Mouse (Mus musculus) kidney, postnatal 0 days (tissue): ENCODE measurements around the gene Adap1. TPM values are rescaled to one million over a fixed set of nuclear protein-coding genes. Genes with fewer than 3 reads are reported as not detected.
A peak's percentile ranks its signal among the peaks of the same experiment; 100 is the strongest.

ENCODE experiments used
- ATAC-seq: fragments of 200-750 bp; cut with Nextera tagmentation; replicated peaks from 2 replicates; pipeline ENCODE4 v1.8.0; 2017; ENCODE audit warnings: low read depth, moderate number of reproducible peaks, moderate TSS enrichment, moderate library complexity; ENCODE audit not compliant: low FRiP score
- DNase-seq: peaks from one replicate; pipeline ENCODE4 v3.0.0-alpha.2; 2016; ENCODE audit warnings: low spot score
- H3K27ac ChIP-seq: fragments of 300-500 bp; sonication (generic); 2 replicates; pipeline ENCODE4 v1.5.1; 2014; ENCODE audit warnings: mild to moderate bottlenecking
- H3K27me3 ChIP-seq: fragments of 300-500 bp; sonication (generic); 2 replicates; pipeline ENCODE4 v1.6.1; 2014; ENCODE audit warnings: low read length, mixed read lengths; ENCODE audit not compliant: insufficient read depth
- H3K36me3 ChIP-seq: fragments of 300-500 bp; sonication (generic); 2 replicates; pipeline ENCODE4 v1.6.1; 2014; ENCODE audit warnings: low read length, mixed read lengths; ENCODE audit not compliant: insufficient read depth
- H3K4me1 ChIP-seq: fragments of 300-500 bp; sonication (generic); replicated peaks from 2 replicates; pipeline ENCODE4 v1.6.1; 2014; ENCODE audit warnings: antibody characterized with exemption, low read length, mixed read lengths; ENCODE audit not compliant: insufficient read depth
- H3K4me2 ChIP-seq: fragments of 300-500 bp; sonication (generic); 2 replicates; pipeline ENCODE4 v1.6.1; 2014; ENCODE audit warnings: mild to moderate bottlenecking, low read length, moderate library complexity, mixed read lengths
- H3K4me3 ChIP-seq: fragments of 300-500 bp; sonication (generic); replicated peaks from 2 replicates; pipeline ENCODE4 v1.5.1; 2014; ENCODE audit warnings: low read depth, low read length
- H3K9ac ChIP-seq: fragments of 300-500 bp; sonication (generic); 2 replicates; pipeline ENCODE4 v1.6.1; 2014; ENCODE audit warnings: low read depth, low read length
- H3K9me3 ChIP-seq: fragments of 300-500 bp; sonication (generic); replicated peaks from 2 replicates; pipeline ENCODE4 v1.6.1; 2016; ENCODE audit warnings: low read length, inconsistent platforms, mixed read lengths
- CTCF ChIP-seq: IDR thresholded peaks from 2 replicates; pipeline ENCODE4 v1.5.1; 2016; ENCODE audit warnings: antibody characterized with exemption, low read depth, mild to moderate bottlenecking, moderate library complexity
- WGBS: fragments of 180-500 bp; shearing (Covaris S2); extraction: QIAGEN DNeasy Blood & Tissue Kit; methylation state at CpG from one replicate; pipeline ENCODE4 v1.1.7; 2014; 5-methylcytosine and 5-hydroxymethylcytosine counted together
- polyA plus RNA-seq: library from polyadenylated mRNA; unstranded; fragments of >200 nt; fragmentation: Nextera tagmentation; extraction: Ambion mirVana; gene quantifications from 2 replicates; pipeline ENCODE4 v1.2.1, GENCODE M21; 2015

Adap1 gene
- polyA plus RNA-seq, 1 experiment from 2014 or later, result 6.9 TPM

DNA sequence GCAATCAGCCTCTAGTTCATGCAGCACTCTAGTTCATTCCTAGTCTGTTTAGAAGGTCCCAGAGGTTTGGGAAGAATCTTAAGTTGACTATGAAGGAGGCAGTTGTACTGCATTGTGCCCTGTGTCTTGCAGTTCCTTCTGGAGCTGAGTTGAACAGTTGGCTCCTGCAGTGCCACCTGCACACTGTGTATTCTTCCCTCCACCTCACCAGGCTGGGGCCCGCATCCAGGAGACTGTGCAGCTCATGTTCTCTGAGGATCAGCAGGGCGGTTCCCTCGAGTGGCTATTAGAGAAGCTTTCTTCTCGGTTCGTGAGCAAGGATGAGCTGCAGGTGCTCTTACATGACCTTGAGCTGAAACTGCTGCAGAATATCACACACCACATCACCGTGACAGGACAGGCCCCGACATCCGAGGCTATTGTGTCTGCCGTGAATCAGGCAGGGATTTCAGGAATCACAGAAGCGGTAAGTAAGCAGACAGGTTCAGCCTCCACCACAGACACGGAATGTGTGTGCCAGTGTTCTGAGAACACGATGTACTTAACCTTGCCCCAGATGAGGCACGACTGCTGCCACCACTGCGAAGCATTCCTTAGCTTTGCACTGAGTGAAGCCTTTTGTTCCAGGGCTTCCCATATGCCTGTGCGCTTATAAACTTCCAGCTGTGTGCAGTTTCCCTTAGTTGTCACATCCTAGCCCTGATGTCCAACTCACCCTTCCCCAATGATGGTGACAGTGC, 84.2 kb downstream of the Adap1 start:
- DNase-seq (peak; percentile 27), ATAC-seq (no peak; the same call in 1 of the 2 replicates)
- Histone ChIP-seq H3K36me3 (peaks cover 45% of the 10 kb centered on the region), H3K4me3 (no peak overlapping the region), H3K9ac (no peak overlapping the region), H3K9me3 (no peaks in the 10 kb centered on the region), H3K27me3 (no peaks in the 10 kb centered on the region), H3K27ac (no peak overlapping the region), H3K4me1 (no peaks in the 10 kb centered on the region), H3K4me2 (no peak overlapping the region)
- no peak for TF ChIP-seq CTCF
- WGBS, result 61% methylated on average over 15 of the region's 15 CpGs

DNA sequence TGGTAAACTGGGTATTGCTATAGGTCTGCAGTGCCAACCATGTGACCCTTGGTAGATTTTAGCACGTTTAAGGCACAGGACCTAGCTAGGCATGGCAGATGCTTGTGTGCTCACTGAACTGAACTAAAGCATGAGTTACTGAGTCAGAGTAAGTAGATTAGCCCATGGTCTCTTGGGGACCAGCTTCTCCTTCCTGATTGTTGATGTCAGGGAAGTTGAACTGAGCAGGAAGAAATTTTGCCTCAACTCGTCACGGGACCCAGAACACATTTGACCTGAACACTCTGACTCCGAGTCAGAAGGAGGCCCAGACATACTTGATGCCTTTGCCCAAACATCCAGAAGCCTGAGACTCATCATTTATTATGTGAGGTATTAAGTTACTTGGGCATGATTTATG, 88.0 kb downstream of the Adap1 start:
- WGBS, result 33% methylated on average over 4 of the region's 4 CpGs
- Histone ChIP-seq H3K9me3 (no peaks in the 10 kb centered on the region), H3K9ac (no peak overlapping the region), H3K27ac (no peak overlapping the region), H3K4me1 (no peaks in the 10 kb centered on the region), H3K4me3 (no peak overlapping the region), H3K4me2 (no peak overlapping the region), H3K36me3 (peaks cover 49% of the 10 kb centered on the region), H3K27me3 (no peaks in the 10 kb centered on the region)
- DNase-seq (peak; percentile 16), ATAC-seq (no peak; the same call in 1 of the 2 replicates)
- no peak for TF ChIP-seq CTCF

DNA sequence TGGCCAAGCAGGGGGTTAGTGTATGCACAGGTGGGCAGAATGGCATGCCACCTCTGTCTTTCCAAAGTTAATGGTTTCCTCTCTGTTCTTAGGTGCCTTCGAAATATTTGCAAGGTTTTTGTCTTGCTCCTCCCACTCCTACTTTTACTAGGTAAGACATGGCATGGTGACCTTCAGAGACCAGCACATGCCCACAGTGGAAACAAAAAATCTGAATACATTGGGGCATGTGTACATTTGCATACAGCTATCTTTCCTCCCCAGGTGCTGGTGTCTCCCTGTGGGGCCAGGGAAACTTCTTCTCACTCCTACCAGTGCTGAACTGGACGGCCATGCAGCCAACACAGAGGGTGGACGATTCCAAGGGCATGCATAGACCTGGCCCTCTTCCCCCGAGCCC, 91.0 kb downstream of the Adap1 start:
- Histone ChIP-seq H3K36me3 (peaks cover 57% of the 10 kb centered on the region), H3K9me3 (no peaks in the 10 kb centered on the region), H3K27ac (no peak overlapping the region), H3K4me3 (no peak overlapping the region), H3K4me2 (no peak overlapping the region), H3K4me1 (no peaks in the 10 kb centered on the region), H3K9ac (no peak overlapping the region), H3K27me3 (no peaks in the 10 kb centered on the region)
- ATAC-seq (no peak), DNase-seq (no peak)
- no peak for TF ChIP-seq CTCF
- 94% methylated on average over 4 of the region's 4 CpGs for WGBS

DNA sequence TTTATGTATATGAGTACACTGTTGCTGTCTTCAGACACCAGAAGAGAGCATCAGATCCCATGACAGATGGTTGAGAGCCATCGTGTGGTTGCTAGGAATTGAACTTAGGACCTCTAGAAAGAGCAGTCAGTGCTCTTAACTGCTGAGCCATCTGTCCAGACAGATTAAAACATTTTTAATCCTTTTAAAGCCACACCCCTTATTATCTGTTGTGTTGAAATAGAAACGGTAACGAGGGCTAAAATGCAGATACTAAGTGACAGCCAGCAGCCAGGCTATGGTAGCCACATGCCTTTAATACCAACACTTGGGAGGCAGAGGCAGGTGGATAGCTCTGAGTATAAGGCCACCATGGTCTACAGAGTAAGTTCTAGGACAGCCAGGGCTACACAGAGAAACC, 93.3 kb downstream of the Adap1 start:
- WGBS, result 91% methylated on average over 3 of the region's 3 CpGs
- Histone ChIP-seq H3K27ac (no peak overlapping the region), H3K9me3 (no peaks in the 10 kb centered on the region), H3K4me1 (no peaks in the 10 kb centered on the region), H3K4me3 (no peak overlapping the region), H3K9ac (no peak overlapping the region), H3K4me2 (no peak overlapping the region), H3K27me3 (no peaks in the 10 kb centered on the region), H3K36me3 (peaks cover 59% of the 10 kb centered on the region)
- no peak for DNase-seq
- ATAC-seq, result no peak
- TF ChIP-seq CTCF, result no peak

DNA sequence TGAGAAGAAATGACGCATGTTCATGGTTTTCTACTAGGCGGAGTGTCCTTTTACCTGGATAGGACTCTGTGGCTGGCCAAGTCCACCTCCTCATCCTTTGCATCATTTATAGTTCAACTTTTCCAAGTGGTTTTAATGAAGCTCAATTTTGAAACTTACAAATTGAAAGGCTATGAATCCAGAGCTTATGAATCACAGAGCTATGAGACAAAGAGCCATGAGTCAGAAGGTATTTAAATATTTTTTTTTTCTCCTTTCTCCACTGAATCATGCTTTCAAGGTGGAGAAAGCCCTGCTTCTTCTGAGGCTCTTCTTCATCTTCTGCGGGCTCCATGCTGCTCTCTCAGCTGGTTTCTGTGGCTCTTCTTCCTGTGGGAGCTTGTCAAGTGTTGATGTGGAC, 95.7 kb downstream of the Adap1 start:
- H3K27ac ChIP-seq, result no peak overlapping the region
- H3K4me2 ChIP-seq, result no peak overlapping the region
- DNase-seq (no peak), ATAC-seq (no peak)
- no peaks in the 10 kb centered on the region for H3K4me1 ChIP-seq
- no peak for TF ChIP-seq CTCF
- no peak overlapping the region for H3K9ac ChIP-seq
- WGBS, result 96% methylated on average over 3 of the region's 3 CpGs
- no peaks in the 10 kb centered on the region for H3K27me3 ChIP-seq
- peaks cover 66% of the 10 kb centered on the region for H3K36me3 ChIP-seq
- H3K4me3 ChIP-seq, result no peak overlapping the region
- no peaks in the 10 kb centered on the region for H3K9me3 ChIP-seq

DNA sequence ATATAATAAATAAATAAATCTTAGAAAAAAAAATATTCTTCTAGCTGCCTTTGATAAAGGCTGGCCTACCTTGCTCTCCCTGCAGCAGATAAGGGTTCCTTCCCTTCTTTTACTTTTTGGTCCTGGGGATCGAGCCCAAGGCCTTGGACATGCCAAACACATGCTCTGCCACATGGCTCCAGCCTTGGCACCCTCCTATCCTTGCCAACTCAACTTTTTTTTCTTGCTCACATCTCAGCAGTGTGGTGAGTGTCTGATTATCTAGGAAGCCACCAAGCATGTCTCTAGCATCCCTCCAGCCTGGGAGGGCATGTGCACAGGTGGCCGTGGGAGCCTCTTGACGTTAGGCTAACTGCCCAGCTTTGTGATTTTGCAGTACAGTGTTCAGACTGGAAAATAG, 97.1 kb downstream of the Adap1 start:
- Histone ChIP-seq H3K27me3 (no peaks in the 10 kb centered on the region), H3K27ac (no peak overlapping the region), H3K4me2 (no peak overlapping the region), H3K4me1 (no peaks in the 10 kb centered on the region), H3K36me3 (peaks cover 63% of the 10 kb centered on the region), H3K9me3 (no peaks in the 10 kb centered on the region), H3K9ac (no peak overlapping the region), H3K4me3 (no peak overlapping the region)
- ATAC-seq (no peak), DNase-seq (no peak)
- no peak for TF ChIP-seq CTCF
- WGBS, result 95% methylated on average over 3 of the region's 3 CpGs

DNA sequence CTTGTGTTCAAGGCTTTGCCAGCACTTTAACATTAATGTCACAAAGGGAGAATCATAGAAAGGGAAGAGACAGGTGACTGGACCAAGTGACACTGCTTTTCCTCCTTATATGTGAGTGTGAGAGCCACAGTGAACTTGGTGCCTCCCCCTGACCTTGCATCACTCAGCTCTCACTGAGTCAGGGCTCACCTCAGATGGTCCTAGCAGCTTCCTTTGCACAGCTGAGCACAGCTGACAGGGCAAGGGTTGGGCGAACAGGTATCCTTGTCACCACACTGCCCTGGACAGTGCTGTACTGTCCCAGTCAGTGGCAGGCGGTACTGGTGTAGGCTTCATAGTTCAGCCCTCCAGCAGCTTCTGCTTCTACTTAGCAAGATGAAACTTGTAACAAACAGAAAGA, 97.8 kb downstream of the Adap1 start:
- WGBS, result 92% methylated on average over 2 of the region's 2 CpGs
- ATAC-seq, result no peak
- no peak overlapping the region for H3K4me3 ChIP-seq
- peaks cover 64% of the 10 kb centered on the region for H3K36me3 ChIP-seq
- no peak for TF ChIP-seq CTCF
- no peak overlapping the region for H3K27ac ChIP-seq
- H3K9me3 ChIP-seq, result no peaks in the 10 kb centered on the region
- no peak overlapping the region for H3K4me2 ChIP-seq
- H3K4me1 ChIP-seq, result no peaks in the 10 kb centered on the region
- DNase-seq, result no peak
- no peaks in the 10 kb centered on the region for H3K27me3 ChIP-seq
- H3K9ac ChIP-seq, result no peak overlapping the region
